Mouse (Mus musculus) G1E (cell line): ENCODE measurements at regions not wholly inside any gene's neighbourhood (a gene's known extent, or its start where the extent isn't known, plus 50 kb on each side); places are given as distances from the start of the nearest gene placed in this dataset.

ENCODE experiments used
- CTCF ChIP-seq: IDR thresholded peaks from 2 replicates; pipeline ENCODE4 v1.5.1; 2012; ENCODE audit warnings: low read depth, low read length, inconsistent platforms, mixed read lengths
- GATA1 ChIP-seq: IDR thresholded peaks from 2 replicates; pipeline ENCODE4 v1.6.1; 2012; ENCODE audit warnings: borderline replicate concordance, low read length, inconsistent platforms, mixed read lengths
- GATA2 ChIP-seq: IDR thresholded peaks from 2 replicates; pipeline ENCODE4 v1.6.1; 2012; ENCODE audit warnings: low read depth, low read length, inconsistent platforms, borderline replicate concordance
- TAL1 ChIP-seq: conservative IDR thresholded peaks from 2 replicates; pipeline ENCODE4 v1.6.1; 2012; ENCODE audit warnings: low read depth, low read length, inconsistent platforms, mixed read lengths

DNA sequence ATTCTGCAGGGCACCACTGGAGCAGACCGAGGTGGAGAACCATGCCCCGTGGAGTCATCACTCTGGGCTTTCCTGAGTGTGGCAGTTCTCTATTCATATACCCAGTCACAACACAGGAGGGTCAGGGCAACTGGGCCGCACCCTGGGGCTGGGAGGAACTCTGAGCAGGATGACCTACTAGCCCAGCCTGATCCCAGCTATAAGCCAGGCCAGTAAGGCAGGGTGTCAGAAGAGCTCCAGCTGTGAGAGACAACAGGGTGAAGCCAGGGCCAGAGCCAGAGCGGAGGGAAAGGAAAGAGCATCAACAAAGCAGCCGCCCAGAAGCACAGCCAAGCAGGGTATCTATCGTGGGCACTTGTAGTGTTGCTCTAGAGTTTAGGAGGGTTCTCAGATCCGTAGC lies 81.1 kb upstream of the Hk2 start:
- TF ChIP-seq CTCF, result no peak
- no peak for TF ChIP-seq TAL1
- no peak for TF ChIP-seq GATA2
- TF ChIP-seq GATA1, result no peak
